Mouse (Mus musculus): ENCODE data around the gene Ankrd1.

DNA sequence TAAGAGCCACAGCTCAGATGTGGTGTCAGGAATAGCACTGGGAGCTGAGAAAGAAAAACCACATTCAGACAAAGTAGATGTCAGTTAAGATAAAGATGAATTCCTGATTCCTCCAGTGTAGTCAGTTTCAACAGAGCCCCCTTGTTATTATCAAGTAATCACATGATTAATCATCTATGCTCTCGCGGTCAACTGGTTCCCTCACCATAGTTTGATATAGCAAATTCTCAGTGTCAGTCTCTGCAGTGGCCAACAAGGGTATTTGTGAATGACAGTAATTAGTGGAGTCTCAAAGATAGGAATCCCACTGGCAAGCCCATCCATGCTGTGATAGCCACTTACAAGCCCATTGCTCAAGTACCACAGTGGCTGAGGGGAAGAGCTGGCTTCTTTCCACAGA, 23.7 kb upstream of the Ankrd1 start:
- TF ChIP-seq CTCF (IDR thresholded peaks at IDR 0.05; ENCODE audit: low read depth) (no peak), EP300 (IDR thresholded peaks at IDR 0.05; ENCODE audit: low read depth) (no peak)

Measured in heart, postnatal 0 days (tissue).